Mouse (Mus musculus) heart, embryonic 12.5 days (tissue): ENCODE measurements around the gene Snx30. TPM values are rescaled to one million over a fixed set of nuclear protein-coding genes. Genes with fewer than 3 reads are reported as not detected.
A peak's percentile ranks its signal among the peaks of the same experiment; 100 is the strongest.

Source experiments
- ATAC-seq: fragments of 200-750 bp; cut with Nextera tagmentation; 2 replicates; pipeline ENCODE4 v1.8.0; 2017; ENCODE audit warnings: moderate TSS enrichment, moderate library complexity; ENCODE audit not compliant: insufficient number of reproducible peaks, low FRiP score
- H3K27ac ChIP-seq: fragments of 300-500 bp; sonication (generic); 2 replicates; pipeline ENCODE4 v1.5.1; 2016; ENCODE audit warnings: mild to moderate bottlenecking, moderate library complexity; ENCODE audit not compliant: poor library complexity, severe bottlenecking
- H3K27me3 ChIP-seq: fragments of 300-500 bp; sonication (generic); replicated peaks from 2 replicates; pipeline ENCODE4 v1.6.1; 2016; ENCODE audit warnings: mild to moderate bottlenecking, moderate library complexity
- H3K36me3 ChIP-seq: fragments of 300-500 bp; sonication (generic); 2 replicates; pipeline ENCODE4 v1.6.1; 2016; ENCODE audit warnings: mild to moderate bottlenecking, moderate library complexity
- H3K4me1 ChIP-seq: fragments of 300-500 bp; sonication (generic); replicated peaks from 2 replicates; pipeline ENCODE4 v1.6.1; 2016; ENCODE audit warnings: mild to moderate bottlenecking
- H3K4me2 ChIP-seq: fragments of 300-500 bp; sonication (generic); 2 replicates; pipeline ENCODE4 v1.6.1; 2016; ENCODE audit warnings: mild to moderate bottlenecking, moderate library complexity
- H3K4me3 ChIP-seq: fragments of 300-500 bp; sonication (generic); 2 replicates; pipeline ENCODE4 v1.5.1; 2016; ENCODE audit warnings: mild to moderate bottlenecking
- H3K9ac ChIP-seq: fragments of 300-500 bp; sonication (generic); 2 replicates; pipeline ENCODE4 v1.6.1; 2016; ENCODE audit warnings: mild to moderate bottlenecking, moderate library complexity
- H3K9me3 ChIP-seq: fragments of 300-500 bp; sonication (generic); replicated peaks from 2 replicates; pipeline ENCODE4 v1.6.1; 2016; ENCODE audit warnings: mild to moderate bottlenecking, moderate library complexity
- WGBS: fragments of 180-500 bp; shearing (Covaris S2); methylation state at CpG from one replicate; pipeline ENCODE4 v1.1.7; 2016; 5-methylcytosine and 5-hydroxymethylcytosine counted together
- polyA plus RNA-seq: library from polyadenylated mRNA; unstranded; fragments of >200 nt; fragmentation: Nextera tagmentation; extraction: Ambion mirVana; gene quantifications from 2 replicates; pipeline ENCODE4 v1.2.1, GENCODE M21; 2016

Snx30 gene
- polyA plus RNA-seq = 7.5 and 8.6 TPM in 2 replicates

DNA sequence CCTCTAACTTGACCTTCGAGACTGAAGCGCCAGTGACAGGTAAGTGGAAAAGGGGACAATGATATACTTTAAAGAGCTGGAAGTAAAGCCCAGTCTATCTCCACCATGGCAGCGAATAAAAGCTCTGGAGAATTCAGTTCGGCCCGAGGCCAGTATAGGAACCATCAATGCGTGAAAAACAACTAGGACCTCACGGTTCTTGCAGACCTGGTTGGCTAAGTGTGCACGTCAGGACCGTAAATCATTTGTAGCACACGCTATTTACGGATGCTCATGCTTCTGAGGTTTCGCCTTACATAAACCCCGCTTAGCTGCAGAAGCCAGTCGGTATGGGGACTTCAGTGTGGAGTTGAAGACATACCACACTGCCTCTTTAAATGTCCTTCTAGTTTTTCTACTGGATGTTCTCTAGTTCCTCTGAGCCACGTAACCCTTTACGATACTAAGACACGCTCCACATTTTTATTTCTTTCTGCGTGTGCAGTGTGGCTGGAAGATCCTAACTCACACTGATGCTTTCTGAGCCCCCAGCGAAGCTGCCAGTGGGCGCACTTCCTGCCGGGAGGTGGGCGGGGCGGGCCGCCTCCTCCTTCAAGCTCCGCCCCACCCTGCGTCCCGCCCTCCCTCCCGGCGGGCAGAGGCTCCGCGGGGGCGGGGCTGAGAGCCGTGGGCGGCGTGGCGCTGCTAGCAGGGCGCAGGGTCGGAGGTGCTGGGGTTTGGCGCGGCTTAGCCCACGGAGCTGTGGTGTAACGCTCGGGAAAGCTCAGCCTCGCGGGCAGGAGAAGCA, at the start of gene Snx30:
Snx30 (plus strand) TSS at position 660 of the 787 bp plus-strand sequence.
- peak within 1 kb of the TSS; percentile 96 for H3K4me2 ChIP-seq

DNA sequence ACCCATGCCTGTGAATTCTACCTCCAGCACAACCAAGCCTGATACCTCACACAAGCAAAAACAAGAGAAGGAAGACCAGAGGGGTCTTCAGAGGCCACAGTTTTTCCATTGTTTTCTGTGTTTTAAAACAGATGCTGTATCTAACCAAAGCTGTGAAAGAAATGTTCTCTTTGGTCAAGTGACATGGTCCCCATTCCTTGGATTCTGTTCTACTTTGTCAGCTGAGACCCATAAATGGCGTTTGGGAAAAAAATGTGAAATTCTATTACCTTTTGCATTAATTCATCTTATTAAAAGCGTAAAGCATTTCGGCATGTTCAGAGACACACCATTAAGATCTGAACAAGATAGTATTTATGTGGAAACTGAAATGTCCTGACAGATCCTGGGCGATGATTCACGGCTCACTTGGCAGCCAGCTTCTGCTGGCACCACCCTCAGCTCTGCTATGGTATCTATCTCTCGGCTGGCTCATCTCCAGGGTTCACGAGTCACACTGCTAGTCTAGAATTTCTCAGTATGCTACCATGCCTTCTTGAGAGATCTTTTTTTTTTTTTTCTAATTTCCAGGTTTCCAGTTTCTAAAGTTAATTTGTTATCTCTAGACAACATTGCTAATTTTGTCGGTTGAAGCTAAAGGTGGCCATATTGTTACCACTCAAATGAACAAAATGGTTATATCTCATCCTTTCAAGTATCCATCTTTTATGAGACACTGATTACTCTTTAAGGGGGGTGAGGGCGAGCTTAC, 49.1 kb upstream of the Snx30 start:
- Histone ChIP-seq H3K27me3 (no peaks in the 10 kb centered on the region), H3K9me3 (no peaks in the 10 kb centered on the region), H3K9ac (no peak overlapping the region), H3K4me1 (peaks cover 15% of the 10 kb centered on the region), H3K4me3 (no peak overlapping the region), H3K36me3 (peaks cover 12% of the 10 kb centered on the region), H3K4me2 (no peak overlapping the region), H3K27ac (no peak overlapping the region)
- 74% methylated on average over 9 of the region's 9 CpGs for whole genome bisulfite sequencing
- no peak for ATAC-seq

More for the DNA sequence above, at the start of gene Snx30:
- WGBS = 3% methylated on average over 45 of the region's 45 CpGs
- H3K27ac ChIP-seq = peak within 1 kb of the TSS; percentile 64
- peak within 1 kb of the TSS; percentile 87 for H3K4me3 ChIP-seq
- H3K4me1 ChIP-seq = peaks cover 12% of the 10 kb centered on the region
- ATAC-seq = peak; percentile 95
- H3K27me3 ChIP-seq = no peaks in the 10 kb centered on the region
- H3K36me3 ChIP-seq = no peaks in the 10 kb centered on the region
- H3K9ac ChIP-seq = peak within 1 kb of the TSS; percentile 88
- H3K9me3 ChIP-seq = no peaks in the 10 kb centered on the region

DNA sequence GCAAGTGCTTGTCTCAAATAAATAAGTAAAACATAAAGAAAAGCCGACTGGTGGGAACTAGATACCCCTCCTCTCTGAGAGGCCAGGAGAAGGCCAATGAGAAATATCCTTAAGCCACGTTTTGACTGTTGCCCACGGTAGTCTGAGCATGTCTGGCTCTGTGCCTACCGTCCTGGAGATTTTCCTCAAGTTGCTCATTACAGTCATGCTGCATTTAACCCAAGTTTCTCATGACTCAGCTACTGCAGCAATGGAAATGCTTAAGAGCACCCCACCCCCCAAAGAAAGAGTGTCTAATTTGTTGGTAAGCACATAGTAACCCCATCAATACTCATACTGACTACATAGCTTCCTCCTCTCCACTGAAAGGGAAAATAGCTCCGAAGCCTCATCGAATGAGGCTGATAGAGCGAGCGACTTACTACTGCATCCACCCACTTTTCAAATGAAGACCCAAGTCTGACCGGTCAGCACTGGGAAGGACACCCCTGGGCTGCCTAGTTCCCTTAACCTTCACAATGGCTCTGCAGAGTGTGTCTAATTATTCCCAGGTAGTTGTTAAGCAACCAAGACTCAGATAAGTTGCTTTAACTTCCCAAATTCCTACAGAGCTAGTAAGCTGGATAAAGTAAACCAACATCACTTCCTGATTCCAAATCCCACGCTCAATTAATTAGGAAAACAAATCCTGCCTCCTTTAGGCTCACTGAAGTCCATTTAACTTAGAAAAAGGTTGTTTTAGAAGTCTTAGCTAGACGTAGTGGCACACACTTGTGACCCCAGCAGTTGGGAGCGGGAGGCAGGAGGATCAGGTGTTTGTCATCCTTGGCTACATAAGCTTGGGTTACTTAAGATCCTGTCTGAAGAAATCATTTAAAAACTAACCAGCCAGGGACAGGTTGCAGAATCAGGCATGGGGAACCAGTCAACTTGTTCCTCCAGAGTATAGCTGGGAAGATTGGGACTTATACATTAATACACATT, 47.9 kb upstream of the Snx30 start:
- ATAC-seq = no peak

DNA sequence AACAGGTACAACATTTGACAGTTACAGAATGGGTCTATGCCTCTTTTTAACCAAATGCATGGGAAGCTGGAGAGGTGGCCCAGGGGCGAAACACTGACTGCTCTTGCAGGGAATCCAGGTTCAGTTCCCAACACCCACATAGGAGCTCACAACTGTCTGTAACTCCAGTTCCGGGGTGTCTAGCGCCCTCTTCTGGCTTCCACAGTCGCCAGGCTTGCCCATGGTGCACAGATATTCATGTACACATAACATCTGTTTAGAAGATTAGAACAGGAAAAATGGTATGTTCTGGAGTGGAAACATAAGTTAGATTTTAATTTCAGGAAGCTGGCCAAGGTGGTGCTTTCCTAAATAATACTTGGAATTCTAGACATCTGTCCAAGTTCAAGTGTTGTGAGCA, 45.6 kb upstream of the Snx30 start:
- ATAC-seq = no peak
- no peak overlapping the region for H3K27ac ChIP-seq
- H3K4me2 ChIP-seq = no peak overlapping the region
- H3K4me3 ChIP-seq = no peak overlapping the region
- no peaks in the 10 kb centered on the region for H3K27me3 ChIP-seq
- no peaks in the 10 kb centered on the region for H3K9me3 ChIP-seq
- H3K36me3 ChIP-seq = no peaks in the 10 kb centered on the region
- peaks cover 14% of the 10 kb centered on the region for H3K4me1 ChIP-seq
- H3K9ac ChIP-seq = no peak overlapping the region
- WGBS = 69% methylated on average over 4 of the region's 4 CpGs

More for the DNA sequence above, 47.9 kb upstream of the Snx30 start:
- Histone ChIP-seq H3K36me3 (peaks cover 4% of the 10 kb centered on the region), H3K4me3 (no peak overlapping the region), H3K4me1 (peaks cover 15% of the 10 kb centered on the region), H3K9ac (no peak overlapping the region), H3K27me3 (no peaks in the 10 kb centered on the region), H3K9me3 (no peaks in the 10 kb centered on the region), H3K4me2 (no peak overlapping the region), H3K27ac (no peak overlapping the region)
- WGBS = 77% methylated on average over 12 of the region's 12 CpGs

DNA sequence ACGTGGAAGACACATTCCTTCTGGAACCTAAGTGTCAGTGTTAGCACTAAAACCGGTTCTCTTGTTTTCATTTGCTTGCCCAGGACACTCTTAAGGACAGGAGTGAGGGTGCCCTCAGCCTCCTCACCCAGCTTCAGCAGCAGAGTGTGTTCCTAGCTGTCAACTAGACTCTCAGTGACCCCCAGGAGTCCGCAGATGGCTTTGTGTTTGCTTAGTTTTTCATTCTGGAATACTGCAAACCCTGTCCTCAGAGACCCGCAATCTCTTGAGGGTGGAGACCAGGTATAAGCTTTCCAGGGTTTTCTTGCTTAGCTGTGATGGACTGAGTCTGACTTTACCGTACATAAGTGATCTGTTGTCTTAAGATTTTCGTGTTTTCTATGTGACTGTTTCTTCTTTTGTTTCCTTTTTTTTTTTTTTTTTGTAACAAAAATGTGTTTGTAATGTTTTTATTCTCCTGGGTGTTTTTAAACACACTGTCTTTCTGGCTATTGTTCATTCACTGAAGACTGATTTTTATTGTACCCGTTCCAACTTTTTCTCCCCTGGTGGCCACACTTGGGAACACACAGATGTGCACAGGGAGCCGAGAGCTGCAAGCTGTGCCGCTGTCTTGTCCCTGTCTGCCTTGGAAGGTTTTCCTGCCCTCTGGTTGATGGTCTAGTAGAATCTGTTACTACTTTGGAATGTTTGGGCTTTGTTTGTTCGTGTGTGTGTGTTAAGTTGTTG, 44.8 kb upstream of the Snx30 start:
- H3K4me1 ChIP-seq = peaks cover 22% of the 10 kb centered on the region
- no peak overlapping the region for H3K9ac ChIP-seq
- H3K27ac ChIP-seq = no peak overlapping the region
- H3K4me3 ChIP-seq = no peak overlapping the region
- no peak overlapping the region for H3K4me2 ChIP-seq
- WGBS = 58% methylated on average over 10 of the region's 10 CpGs
- H3K36me3 ChIP-seq = no peaks in the 10 kb centered on the region
- H3K9me3 ChIP-seq = no peaks in the 10 kb centered on the region
- H3K27me3 ChIP-seq = no peaks in the 10 kb centered on the region
- no peak for ATAC-seq

DNA sequence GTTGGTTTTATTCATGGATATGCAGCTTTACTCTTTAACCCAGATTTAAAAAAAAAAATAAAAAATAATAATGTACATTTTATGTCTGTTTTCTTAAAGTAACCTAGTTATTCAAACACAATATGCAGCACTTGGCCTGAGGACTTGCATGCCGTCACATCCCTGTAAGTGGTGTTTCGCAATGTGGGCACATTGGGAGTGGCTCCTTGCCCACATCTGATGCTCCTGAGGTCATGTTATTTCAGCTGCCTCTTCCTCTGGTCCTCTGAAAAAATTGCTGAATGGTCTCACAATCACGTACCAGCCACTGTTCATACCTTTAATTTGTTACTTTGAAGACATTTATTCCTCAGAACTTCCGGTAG, 44.3 kb upstream of the Snx30 start:
- Histone ChIP-seq H3K9ac (no peak overlapping the region), H3K4me3 (no peak overlapping the region), H3K27ac (no peak overlapping the region), H3K4me1 (peaks cover 24% of the 10 kb centered on the region), H3K9me3 (no peaks in the 10 kb centered on the region), H3K27me3 (no peaks in the 10 kb centered on the region), H3K36me3 (no peaks in the 10 kb centered on the region), H3K4me2 (no peak overlapping the region)
- ATAC-seq = no peak
- WGBS = 74% methylated on average over 4 of the region's 4 CpGs

DNA sequence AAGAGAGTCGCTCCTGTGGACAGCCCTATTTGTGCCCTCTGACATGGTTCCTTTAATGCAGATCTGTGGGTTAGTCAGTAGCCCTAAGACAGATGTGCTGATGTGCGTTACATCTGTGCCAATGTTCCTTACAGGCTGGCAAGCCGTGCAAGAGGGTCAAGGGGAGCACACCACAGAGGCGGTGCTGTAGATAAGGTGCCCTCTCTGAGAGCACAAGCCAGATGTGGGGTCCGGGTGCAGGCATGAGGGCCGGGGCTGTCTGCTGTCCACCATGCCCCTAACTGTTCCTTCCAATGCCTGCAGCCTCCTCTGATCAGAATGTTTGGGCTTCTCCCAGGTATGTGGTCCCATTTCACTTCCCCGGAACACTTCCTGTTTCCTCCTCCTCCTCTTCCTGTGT, 40.7 kb upstream of the Snx30 start:
- Histone ChIP-seq H3K4me3 (no peak overlapping the region), H3K9me3 (no peaks in the 10 kb centered on the region), H3K4me2 (no peak overlapping the region; the same call in 1 of the 2 replicates), H3K4me1 (peaks cover 17% of the 10 kb centered on the region), H3K9ac (no peak overlapping the region), H3K27ac (peak overlapping the region; percentile 63), H3K36me3 (peaks cover 5% of the 10 kb centered on the region), H3K27me3 (no peaks in the 10 kb centered on the region)
- no peak for ATAC-seq
- WGBS = 56% methylated on average over 7 of the region's 7 CpGs

DNA sequence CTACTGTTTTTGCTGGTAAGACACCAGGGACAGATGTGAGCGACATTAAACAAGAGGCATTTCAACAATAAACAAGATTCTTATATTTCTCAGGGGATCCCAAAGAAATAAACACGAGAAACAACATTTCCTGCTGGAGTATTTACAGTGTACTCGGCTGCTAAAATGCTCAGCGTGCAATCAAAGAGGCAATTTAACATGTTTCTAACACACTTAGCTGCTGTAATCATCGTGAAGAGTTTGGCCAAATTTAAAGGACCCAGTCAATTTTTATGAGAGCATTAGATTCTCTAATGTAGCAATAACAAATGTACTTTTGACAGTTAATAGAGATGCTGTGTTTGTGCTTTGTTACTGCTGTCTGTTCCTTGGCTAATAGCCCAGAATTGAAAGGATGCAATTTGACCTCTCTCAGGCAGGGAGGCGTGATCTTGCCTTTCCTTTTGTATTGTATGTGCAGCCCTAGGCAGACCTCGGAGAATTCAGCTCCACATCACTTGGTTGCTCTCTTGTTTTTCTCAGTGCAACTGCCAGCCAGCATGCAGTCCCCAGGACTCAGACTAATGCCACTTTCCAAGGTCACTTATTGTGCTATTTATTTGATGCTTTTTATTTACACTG, 40.1 kb upstream of the Snx30 start:
- ATAC-seq = peak; percentile 64
- H3K4me1 ChIP-seq = peaks cover 16% of the 10 kb centered on the region
- H3K9me3 ChIP-seq = no peaks in the 10 kb centered on the region
- no peaks in the 10 kb centered on the region for H3K27me3 ChIP-seq
- no peak overlapping the region; the same call in 1 of the 2 replicates for H3K4me2 ChIP-seq
- whole genome bisulfite sequencing = 53% methylated on average over 7 of the region's 7 CpGs
- H3K9ac ChIP-seq = no peak overlapping the region
- no peak overlapping the region for H3K4me3 ChIP-seq
- peaks cover 10% of the 10 kb centered on the region for H3K36me3 ChIP-seq
- peak overlapping the region; percentile 63 for H3K27ac ChIP-seq

DNA sequence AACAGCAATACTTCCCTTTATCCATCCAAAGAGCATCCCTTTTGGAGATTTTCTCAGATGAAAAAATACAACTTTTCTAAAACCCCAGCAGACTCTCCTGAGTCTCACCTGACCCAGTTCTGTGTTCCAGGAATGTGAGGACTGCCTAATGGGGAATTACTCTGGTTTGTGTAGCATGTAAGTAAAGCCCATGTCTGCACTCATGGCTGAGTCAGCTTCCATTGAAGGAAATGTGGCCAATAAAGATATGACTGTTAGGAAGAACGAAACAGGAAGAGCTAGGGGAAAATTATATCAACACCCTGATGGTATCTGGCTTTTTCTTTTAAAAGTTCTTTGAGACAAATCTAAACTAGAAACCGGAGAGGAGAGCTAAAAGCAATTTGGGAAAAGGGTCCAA, 37.9 kb upstream of the Snx30 start:
- Histone ChIP-seq H3K9ac (no peak overlapping the region), H3K27ac (no peak overlapping the region), H3K9me3 (no peaks in the 10 kb centered on the region), H3K27me3 (no peaks in the 10 kb centered on the region), H3K36me3 (peaks cover 26% of the 10 kb centered on the region), H3K4me3 (no peak overlapping the region), H3K4me2 (no peak overlapping the region), H3K4me1 (peaks cover 17% of the 10 kb centered on the region)
- 64% methylated on average over 2 of the region's 2 CpGs for WGBS
- no peak for ATAC-seq
